Mouse (Mus musculus): ENCODE measurements around the gene Lrrc2. TPM values are rescaled to one million over a fixed set of nuclear protein-coding genes. Genes with fewer than 3 reads are reported as not detected.
A peak's percentile ranks its signal among the peaks of the same experiment; 100 is the strongest.

Lrrc2 gene
- polyA plus RNA-seq, 1 experiment, result 1.1 TPM

- peak; percentile 16 for DNase-seq
- WGBS, result 86% methylated on average over 21 of the region's 21 CpGs
- peak overlapping the region; percentile 84 for H3K27ac ChIP-seq (ENCODE audit: control insufficient read depth, insufficient read depth, low read length)
These were observed 36.6 kb upstream of the Lrrc2 start for GRCm38 (mm10) chr9:110914631-110915236.

DNA sequence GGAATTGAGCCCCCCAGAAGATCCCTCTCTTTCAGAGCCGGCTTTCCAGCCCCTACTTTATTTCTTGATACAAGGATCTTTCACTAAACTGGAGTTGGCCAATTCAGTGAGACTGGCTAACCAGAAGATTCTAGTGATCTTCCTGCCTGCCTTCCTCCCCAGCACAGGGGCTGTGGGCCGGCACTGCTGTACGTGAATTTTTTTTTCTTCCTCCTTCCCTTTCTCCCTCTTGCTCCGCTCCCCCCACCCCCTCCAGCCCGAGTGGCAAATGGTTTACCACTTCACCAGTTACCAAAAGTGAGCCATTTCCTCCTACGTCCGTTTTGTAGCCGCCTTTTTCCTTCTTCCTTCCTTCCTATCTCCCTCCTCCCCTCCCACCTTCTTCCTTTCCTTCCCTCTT, 35.9 kb upstream of the Lrrc2 start:
- Histone ChIP-seq H3K27me3 (ENCODE audit: control insufficient read depth, insufficient read depth, low read length) (no peaks in the 10 kb centered on the region), H3K4me1 (replicated peaks; ENCODE audit: control insufficient read depth, insufficient read depth, low read length) (peaks cover 61% of the 10 kb centered on the region), H3K27ac (ENCODE audit: control insufficient read depth, insufficient read depth, low read length) (peak overlapping the region; percentile 84), H3K36me3 (ENCODE audit: control insufficient read depth, insufficient read depth, low read length) (no peaks in the 10 kb centered on the region), H3K4me3 (ENCODE audit: control insufficient read depth, insufficient read depth, low read length) (no peak overlapping the region)
- 15% methylated on average over 8 of the region's 8 CpGs for WGBS
- TF ChIP-seq POLR2A (IDR thresholded peaks at IDR 0.05; ENCODE audit: control insufficient read depth, extremely low read depth, insufficient read depth, low read length, poor library complexity) (no peak), CTCF (IDR thresholded peaks at IDR 0.05; ENCODE audit: borderline replicate concordance, control insufficient read depth, extremely low read depth, insufficient read depth, low read length, poor library complexity) (no peak)
- DNase-seq, result peak; percentile 39

More at GRCm38 (mm10) chr9:110914631-110915236, 36.6 kb upstream of the Lrrc2 start:
- H3K36me3 ChIP-seq (ENCODE audit: control insufficient read depth, insufficient read depth, low read length), result no peaks in the 10 kb centered on the region
- TF ChIP-seq CTCF (IDR thresholded peaks at IDR 0.05; ENCODE audit: borderline replicate concordance, control insufficient read depth, extremely low read depth, insufficient read depth, low read length, poor library complexity) (no peak), POLR2A (IDR thresholded peaks at IDR 0.05; ENCODE audit: control insufficient read depth, extremely low read depth, insufficient read depth, low read length, poor library complexity) (no peak)
- no peak overlapping the region for H3K4me3 ChIP-seq (ENCODE audit: control insufficient read depth, insufficient read depth, low read length)
- H3K27me3 ChIP-seq (ENCODE audit: control insufficient read depth, insufficient read depth, low read length), result no peaks in the 10 kb centered on the region
- peaks cover 57% of the 10 kb centered on the region for H3K4me1 ChIP-seq (replicated peaks; ENCODE audit: control insufficient read depth, insufficient read depth, low read length)

- Histone ChIP-seq H3K36me3 (ENCODE audit: control insufficient read depth, insufficient read depth, low read length) (no peaks in the 10 kb centered on the region), H3K4me1 (replicated peaks; ENCODE audit: control insufficient read depth, insufficient read depth, low read length) (peaks cover 62% of the 10 kb centered on the region), H3K27me3 (ENCODE audit: control insufficient read depth, insufficient read depth, low read length) (no peaks in the 10 kb centered on the region), H3K27ac (ENCODE audit: control insufficient read depth, insufficient read depth, low read length) (peak within 1 kb of the TSS; percentile 84), H3K4me3 (ENCODE audit: control insufficient read depth, insufficient read depth, low read length) (no peak within 1 kb of the TSS)
- TF ChIP-seq CTCF (IDR thresholded peaks at IDR 0.05; ENCODE audit: borderline replicate concordance, control insufficient read depth, extremely low read depth, insufficient read depth, low read length, poor library complexity) (no peak), POLR2A (IDR thresholded peaks at IDR 0.05; ENCODE audit: control insufficient read depth, extremely low read depth, insufficient read depth, low read length, poor library complexity) (no peak)
- 74% methylated on average over 7 of the region's 7 CpGs for WGBS
- DNase-seq, result peak; percentile 37
These were observed 34.6 kb upstream of the Lrrc2 start, which contains the start of gene Fam240a for GRCm38 (mm10) chr9:110916786-110917185. Gene Fam240a, minus strand, starts transcription at chr9:110916861.

GRCm38 (mm10) chr9:110920665-110921419, 30.5 kb upstream of the Lrrc2 start:
- Histone ChIP-seq H3K27ac (ENCODE audit: control insufficient read depth, insufficient read depth, low read length) (peak overlapping the region; percentile 93), H3K4me1 (replicated peaks; ENCODE audit: control insufficient read depth, insufficient read depth, low read length) (peaks cover 51% of the 10 kb centered on the region), H3K36me3 (ENCODE audit: control insufficient read depth, insufficient read depth, low read length) (no peaks in the 10 kb centered on the region), H3K27me3 (ENCODE audit: control insufficient read depth, insufficient read depth, low read length) (no peaks in the 10 kb centered on the region), H3K4me3 (ENCODE audit: control insufficient read depth, insufficient read depth, low read length) (no peak overlapping the region)
- no peak for TF ChIP-seq CTCF (IDR thresholded peaks at IDR 0.05; ENCODE audit: borderline replicate concordance, control insufficient read depth, extremely low read depth, insufficient read depth, low read length, poor library complexity)
- 0 out of 2 replicates have a peak, but pooled peaks have one; percentile 43 for TF ChIP-seq POLR2A (IDR thresholded peaks at IDR 0.05; ENCODE audit: control insufficient read depth, extremely low read depth, insufficient read depth, low read length, poor library complexity)
- peak; percentile 72 for DNase-seq
- WGBS, result 51% methylated on average over 15 of the region's 15 CpGs

DNA sequence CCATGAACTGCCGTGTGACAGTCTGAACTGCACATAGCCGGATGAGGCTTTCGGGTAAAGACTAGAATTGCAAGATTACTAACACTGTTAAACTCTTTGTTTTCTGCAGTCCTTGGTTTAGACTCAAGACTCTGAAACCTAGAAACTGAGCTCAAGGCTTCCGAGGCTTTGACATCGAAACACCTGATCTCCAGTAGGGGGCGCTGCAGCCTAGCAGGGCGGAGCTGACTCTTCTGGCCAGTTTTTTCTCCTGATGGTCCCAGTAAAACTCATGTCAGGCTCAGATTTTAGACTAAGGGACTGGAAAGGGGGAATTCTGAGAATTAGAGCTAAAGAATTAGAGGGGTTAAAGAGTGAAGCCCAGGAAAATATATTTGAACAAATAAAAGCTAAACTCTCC, 28.6 kb upstream of the Lrrc2 start:
- Histone ChIP-seq H3K4me3 (ENCODE audit: control insufficient read depth, insufficient read depth, low read length) (no peak overlapping the region), H3K4me1 (replicated peaks; ENCODE audit: control insufficient read depth, insufficient read depth, low read length) (peaks cover 46% of the 10 kb centered on the region), H3K36me3 (ENCODE audit: control insufficient read depth, insufficient read depth, low read length) (no peaks in the 10 kb centered on the region), H3K27me3 (ENCODE audit: control insufficient read depth, insufficient read depth, low read length) (no peaks in the 10 kb centered on the region), H3K27ac (ENCODE audit: control insufficient read depth, insufficient read depth, low read length) (peak overlapping the region; percentile 32; the same call in 1 of the 2 replicates)
- TF ChIP-seq CTCF (IDR thresholded peaks at IDR 0.05; ENCODE audit: borderline replicate concordance, control insufficient read depth, extremely low read depth, insufficient read depth, low read length, poor library complexity) (peak; percentile 70; the same call in 1 of the 2 replicates), POLR2A (IDR thresholded peaks at IDR 0.05; ENCODE audit: control insufficient read depth, extremely low read depth, insufficient read depth, low read length, poor library complexity) (no peak)
- DNase-seq, result peak; percentile 84
- 20% methylated on average over 7 of the region's 7 CpGs for WGBS

GRCm38 (mm10) chr9:110931573-110931972, 19.8 kb upstream of the Lrrc2 start:
- Histone ChIP-seq H3K4me1 (replicated peaks; ENCODE audit: control insufficient read depth, insufficient read depth, low read length) (peaks cover 9% of the 10 kb centered on the region), H3K4me3 (ENCODE audit: control insufficient read depth, insufficient read depth, low read length) (no peak overlapping the region), H3K36me3 (ENCODE audit: control insufficient read depth, insufficient read depth, low read length) (no peaks in the 10 kb centered on the region), H3K27ac (ENCODE audit: control insufficient read depth, insufficient read depth, low read length) (no peak overlapping the region), H3K27me3 (ENCODE audit: control insufficient read depth, insufficient read depth, low read length) (no peaks in the 10 kb centered on the region)
- TF ChIP-seq CTCF (IDR thresholded peaks at IDR 0.05; ENCODE audit: borderline replicate concordance, control insufficient read depth, extremely low read depth, insufficient read depth, low read length, poor library complexity), result no peak
- TF ChIP-seq POLR2A (IDR thresholded peaks at IDR 0.05; ENCODE audit: control insufficient read depth, extremely low read depth, insufficient read depth, low read length, poor library complexity), result no peak
- WGBS, result 85% methylated on average over 6 of the region's 6 CpGs
- no peak for DNase-seq
